Mouse (Mus musculus): ENCODE results near the gene Higd1a.

Higd1a gene

GRCm38 (mm10) chr9:121798887-121799520 lies 59.2 kb downstream of the Higd1a start:
- DNase-seq (ENCODE audit: low spot score in 2 of 2): no peak

Data from right cerebral cortex, adult 2 months (tissue).